Mouse (Mus musculus) frontal cortex, adult 2 months (tissue): ENCODE data around the gene Pappa2. TPM values are rescaled to one million over a fixed set of nuclear protein-coding genes. Genes with fewer than 3 reads are reported as not detected.

Experiments used
- DNase-seq, 2 experiments: peaks; one replicate each; pipeline ENCODE4 v3.0.0; 2022; ENCODE audit warnings: low spot score in 1 of 2; ENCODE audit errors: extremely low spot score in 1 of 2
- polyA plus RNA-seq: library from polyadenylated mRNA; depleted of rRNA; stranded (reverse); fragments of >200 nt; gene quantifications from 2 replicates; pipeline ENCODE4 v1.2.3, GENCODE M21; 2012; rRNA removed

The Pappa2 gene
- 0.58 and 1.1 TPM in 2 replicates for polyA plus RNA-seq

GRCm38 (mm10) chr1:158980390-158980789, at the start of gene Pappa2:
Pappa2 (minus strand) TSS chr1:158980490.
- DNase-seq, result no peak

DNA sequence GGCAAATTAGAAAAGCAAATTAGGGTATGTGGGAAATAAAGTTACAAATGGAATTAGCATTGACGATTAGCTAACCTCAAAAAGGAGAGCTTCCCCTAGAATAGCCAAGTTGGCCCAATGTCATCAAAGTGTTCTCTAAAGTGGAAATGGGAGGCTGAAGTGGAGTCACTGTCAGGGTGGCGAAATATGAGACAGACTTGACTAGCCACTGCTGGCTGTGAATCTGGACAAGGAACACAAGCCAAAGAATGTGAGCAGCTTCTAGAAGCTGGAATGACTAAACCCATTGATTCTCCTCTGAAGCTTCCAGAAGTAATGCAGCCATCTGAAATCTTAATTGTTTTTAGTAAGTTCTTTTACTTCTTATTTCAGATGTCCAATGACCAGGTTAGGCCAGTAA, 48.8 kb upstream of the Pappa2 start:
- no peak for DNase-seq

GRCm38 (mm10) chr1:159014940-159015660, 34.8 kb upstream of the Pappa2 start:
- no peak for DNase-seq

- no peak for DNase-seq
These were observed 6.8 kb upstream of the Pappa2 start for GRCm38 (mm10) chr1:158987042-158987441.

DNA sequence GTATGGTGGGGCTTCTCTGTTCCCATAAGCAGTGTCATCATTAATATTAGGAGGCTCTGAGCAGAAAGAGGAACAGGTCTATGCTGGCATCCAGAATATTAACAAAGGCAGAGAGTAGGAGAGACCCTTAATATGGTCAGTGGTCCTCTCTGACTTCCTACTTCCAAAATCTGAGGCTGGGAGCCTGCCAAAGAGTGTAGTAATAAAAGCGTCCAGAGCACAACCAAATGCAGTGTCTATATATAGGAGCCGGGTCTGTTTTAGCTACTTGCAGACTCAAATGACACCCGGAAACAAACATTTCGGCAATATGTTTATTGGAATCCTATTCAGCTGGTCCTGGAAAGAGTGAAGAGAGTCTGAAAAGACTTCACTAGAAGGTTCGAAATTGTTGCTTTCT, 17.9 kb downstream of the Pappa2 start:
- no peak for DNase-seq

DNA sequence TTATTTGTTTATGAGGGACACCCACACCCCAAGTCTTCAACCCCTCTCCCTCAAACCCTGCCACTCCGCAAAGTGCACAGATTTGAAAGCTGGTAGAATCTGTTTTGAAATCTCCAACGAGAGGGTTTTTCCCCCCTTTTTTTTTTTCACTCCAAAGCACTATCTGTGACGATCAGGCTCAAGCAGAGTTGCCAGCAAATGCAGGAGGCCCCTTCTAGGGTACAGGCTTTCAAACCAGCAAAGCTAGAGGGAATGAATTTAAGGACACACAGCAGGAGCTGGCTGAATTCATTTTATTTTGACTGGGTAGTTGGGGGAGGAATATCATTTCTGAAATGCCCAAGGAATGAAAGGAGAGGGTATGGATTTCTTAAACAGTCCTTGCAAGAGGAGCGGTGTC, 19.3 kb downstream of the Pappa2 start:
- DNase-seq, result no peak

- no peak for DNase-seq
These were observed 19.7 kb downstream of the Pappa2 start for GRCm38 (mm10) chr1:158960549-158960948.

DNA sequence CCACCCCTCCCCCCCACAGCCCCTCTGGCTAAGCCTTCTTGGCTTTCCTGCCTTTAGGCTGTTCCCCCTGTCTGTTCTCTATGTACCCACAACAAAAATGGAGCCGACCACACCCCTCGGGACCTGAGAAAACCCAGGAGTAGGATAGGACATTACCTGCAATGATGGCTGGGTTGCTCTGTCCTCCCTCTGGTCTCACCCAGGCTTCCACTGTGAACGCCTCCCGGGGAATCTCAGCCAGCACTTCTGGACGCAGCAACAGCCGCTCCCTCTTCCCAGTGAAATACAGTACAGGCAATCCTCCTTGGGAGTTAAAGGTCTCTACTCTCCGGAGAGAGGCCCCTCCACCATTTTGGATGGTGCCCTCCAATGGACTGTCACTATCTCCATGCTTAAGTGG, 23.9 kb downstream of the Pappa2 start:
- no peak for DNase-seq

DNA sequence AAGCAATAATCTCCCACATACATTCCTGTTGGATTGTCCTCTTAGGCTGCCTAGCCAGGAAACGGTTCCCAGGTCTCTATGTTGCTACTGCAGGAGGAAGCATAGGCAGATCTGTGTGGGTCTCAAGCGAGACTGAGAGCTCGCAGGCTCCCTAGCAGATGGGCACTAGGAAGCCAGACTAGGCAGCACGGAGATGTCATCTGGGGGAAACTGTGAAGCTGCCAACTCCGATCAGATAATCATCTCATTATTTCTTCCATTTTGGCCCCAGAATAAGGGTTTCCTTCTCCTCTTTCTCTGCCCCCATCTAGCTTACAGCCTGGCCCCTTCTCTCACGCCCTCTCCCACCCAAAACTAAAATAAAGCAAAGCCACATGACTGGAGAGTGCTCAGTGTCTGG, 25.5 kb downstream of the Pappa2 start:
- no peak for DNase-seq

DNA sequence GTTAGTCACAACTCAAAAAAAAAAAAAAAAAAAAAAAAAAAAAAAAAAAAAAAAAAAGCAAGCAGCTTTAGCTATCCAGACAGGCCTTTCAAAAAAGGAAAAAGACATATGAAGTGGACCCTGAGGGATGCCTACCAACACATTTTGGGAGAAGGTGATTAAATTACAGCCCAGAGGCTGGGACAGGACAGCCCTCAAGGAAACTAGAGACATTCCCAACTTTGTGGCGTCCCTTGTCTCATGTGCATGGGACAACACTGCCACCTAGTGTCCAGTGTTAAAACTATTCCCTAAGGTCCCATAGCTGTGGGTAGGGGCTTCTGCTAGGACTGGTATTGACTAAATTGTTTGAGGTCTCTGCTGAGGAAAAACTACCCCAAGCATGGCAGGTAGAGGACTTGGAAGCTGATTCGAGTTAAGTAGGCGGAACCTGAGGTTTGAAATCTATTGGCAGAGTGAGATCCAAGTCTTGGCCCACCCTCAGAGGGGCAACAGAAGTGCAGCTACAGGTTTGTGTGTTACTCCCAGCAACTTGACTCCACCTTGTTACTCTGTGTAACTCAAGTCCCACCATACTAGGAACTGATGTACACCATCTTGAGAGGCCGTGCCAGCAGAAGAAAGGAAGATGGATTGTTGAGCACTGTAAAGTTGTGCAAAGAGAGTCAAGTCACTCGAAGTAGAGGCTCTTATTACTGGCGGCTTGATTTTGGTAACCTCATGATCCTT, 26.6 kb downstream of the Pappa2 start:
- DNase-seq, result peak in 1 of 2 experiments; percentile 80

- DNase-seq, result no peak
These were observed 31.2 kb downstream of the Pappa2 start for GRCm38 (mm10) chr1:158949041-158949440.

DNA sequence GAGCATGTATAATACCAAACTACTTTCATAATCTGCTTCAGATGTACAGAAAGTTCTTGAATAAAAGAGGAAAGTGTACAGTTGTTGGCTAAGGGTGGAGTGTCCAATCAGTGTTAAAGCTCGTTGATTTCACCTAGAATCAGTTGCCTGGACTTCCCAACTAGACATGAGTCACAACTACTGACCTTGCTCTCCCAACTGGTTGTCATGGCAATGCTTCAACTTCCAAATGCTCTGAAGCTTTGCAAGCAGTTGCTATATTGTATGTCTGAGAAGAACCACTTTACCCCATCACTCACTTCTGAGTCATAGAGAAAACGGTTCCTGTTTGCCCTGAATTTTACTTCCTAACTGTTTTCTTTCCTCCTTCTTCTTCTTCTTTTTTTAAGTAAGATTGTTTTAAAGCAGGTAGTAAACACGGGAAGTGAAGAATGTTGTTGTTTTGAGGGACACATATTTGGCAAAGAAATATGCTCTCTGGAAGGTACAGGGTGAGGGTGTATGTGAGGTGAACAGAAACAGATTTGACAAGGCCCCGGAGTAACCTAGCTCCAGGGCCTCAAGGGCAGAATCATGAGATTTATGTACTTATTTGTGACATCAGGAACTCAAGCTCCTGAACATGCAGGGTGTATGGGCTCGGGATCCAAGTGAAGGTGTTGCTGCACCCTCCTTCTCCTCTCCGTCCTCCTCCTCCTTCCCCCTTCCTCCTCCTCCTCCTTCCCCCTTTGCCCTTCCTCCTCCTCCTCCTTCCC, 32.1 kb downstream of the Pappa2 start:
- DNase-seq, result no peak

DNA sequence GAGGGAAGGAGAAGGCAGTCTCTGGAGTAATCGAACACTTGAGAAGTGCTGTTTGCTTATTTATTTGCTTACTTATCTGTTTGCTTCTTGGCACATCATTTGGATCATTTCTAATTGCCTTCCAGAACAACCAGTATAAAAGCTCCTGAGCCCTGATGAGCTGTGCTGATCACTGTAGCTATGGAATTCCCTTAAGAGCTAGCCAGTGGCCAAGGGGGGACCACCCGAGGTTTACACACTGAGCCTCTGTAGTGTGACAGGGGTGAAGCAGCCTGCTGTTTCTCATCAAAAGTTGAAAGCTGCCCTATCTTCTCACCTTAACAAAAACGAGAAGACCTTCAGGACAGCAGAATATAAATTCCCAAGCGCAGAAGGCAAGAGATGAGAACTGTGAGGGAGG, 35.4 kb downstream of the Pappa2 start:
- no peak for DNase-seq

- no peak for DNase-seq
These were observed 37.4 kb downstream of the Pappa2 start for GRCm38 (mm10) chr1:158942864-158943263.

DNA sequence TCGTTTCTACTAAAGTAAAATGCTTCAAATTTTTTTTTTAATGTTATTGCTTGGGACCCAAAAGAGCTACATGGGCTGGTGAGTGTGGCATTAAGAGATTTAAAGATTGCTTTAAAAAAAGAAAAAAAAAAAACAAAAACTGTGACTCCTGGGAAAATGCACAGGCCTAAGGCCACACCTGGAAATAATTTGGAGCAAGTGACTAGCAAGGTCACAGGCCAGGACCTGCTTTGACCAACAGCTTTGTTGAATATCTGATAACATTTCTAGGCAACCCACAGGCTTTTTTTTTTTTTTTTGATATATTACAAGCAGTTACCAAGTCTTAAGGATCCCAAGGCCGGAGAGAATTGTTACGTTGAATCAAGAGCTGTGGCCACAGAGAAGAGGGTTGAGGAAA, 39.3 kb downstream of the Pappa2 start:
- DNase-seq, result no peak

- DNase-seq, result no peak
These were observed 45.8 kb downstream of the Pappa2 start for GRCm38 (mm10) chr1:158934447-158934846.

DNA sequence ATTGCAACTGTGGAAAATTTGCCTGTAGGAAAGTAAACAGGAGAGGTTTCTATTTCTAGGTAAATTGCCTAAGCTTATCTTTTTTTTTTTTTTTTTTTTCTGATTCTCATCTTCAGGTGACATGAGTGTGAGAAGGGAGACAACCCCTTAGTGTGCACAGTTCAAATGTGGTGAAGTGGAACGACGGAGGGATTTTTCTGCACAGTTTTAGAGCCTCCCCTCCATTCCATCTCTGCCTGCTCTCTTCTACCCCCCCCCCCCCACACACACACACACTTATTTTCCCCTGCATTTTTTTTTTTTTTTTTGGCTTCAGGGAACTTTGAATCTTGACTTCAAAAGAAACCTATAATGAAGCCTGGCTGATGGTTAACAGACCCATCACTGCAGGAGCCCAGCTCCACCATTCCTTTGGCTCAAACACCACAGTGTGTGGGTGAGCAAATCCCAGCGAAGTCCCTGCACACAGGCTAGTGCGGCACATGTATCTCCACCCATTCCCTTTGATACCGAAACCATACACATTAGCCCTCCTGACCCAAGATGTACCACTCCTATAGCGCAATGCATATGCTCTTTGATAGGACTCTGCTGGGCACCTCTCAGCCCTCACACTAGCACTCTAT, 49.0 kb downstream of the Pappa2 start:
- no peak for DNase-seq

- no peak for DNase-seq
These were observed 50.9 kb downstream of the Pappa2 start for GRCm38 (mm10) chr1:158929369-158929768.

DNA sequence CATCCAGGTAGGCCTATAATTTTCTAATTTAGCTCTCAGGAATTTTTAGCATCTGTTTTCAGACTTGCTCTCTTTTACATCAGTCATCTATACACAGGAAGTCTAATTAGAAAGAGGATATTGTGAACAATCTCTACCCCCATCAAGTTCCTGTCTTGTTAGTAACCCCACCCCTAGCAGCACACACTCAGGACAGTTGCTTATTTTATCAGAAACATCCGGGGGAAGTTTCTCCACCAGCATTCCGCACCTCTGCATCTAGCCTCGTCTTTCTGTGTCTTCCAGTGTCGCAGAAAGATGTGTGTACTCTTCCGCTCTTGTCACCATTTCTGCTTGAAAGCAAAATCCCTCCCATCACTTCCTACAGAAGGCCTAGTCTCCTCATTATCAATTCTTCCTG, 59.8 kb downstream of the Pappa2 start:
- DNase-seq, result no peak

GRCm38 (mm10) chr1:158918890-158919289, 61.4 kb downstream of the Pappa2 start:
- DNase-seq, result no peak

DNA sequence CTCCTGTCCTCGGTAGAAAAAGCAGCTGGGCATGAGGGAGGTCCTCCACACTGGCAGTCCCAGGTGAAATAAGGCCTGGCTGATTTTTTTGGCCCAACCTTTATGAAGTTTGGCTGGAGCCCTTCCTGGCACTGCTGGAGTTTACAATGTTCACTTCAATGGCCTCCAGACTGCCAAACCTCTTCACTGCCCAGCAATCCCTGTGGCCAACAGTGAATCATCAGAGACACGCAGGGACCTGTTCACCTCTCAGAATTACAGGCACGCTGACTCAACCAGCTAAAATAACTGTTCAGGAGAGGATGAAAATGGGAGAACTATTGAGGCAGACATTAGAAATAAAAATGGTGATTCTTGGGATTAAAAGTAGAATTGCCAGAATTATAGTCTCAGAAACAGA, 63.2 kb downstream of the Pappa2 start:
- DNase-seq, result no peak
